Mouse (Mus musculus): ENCODE data around the gene Car10.

GRCm38 (mm10) chr11:93450535-93450934 lies 352.7 kb downstream of the Car10 start:
- TF ChIP-seq USF1 (IDR thresholded peaks at IDR 0.05; ENCODE audit: low read depth) = no peak
- TF ChIP-seq TCF12 (IDR thresholded peaks at IDR 0.05; ENCODE audit: insufficient read depth, poor library complexity, severe bottlenecking) = no peak
- TF ChIP-seq POLR2A (IDR thresholded peaks at IDR 0.05; ENCODE audit: insufficient read length, low read depth) = no peak
- TF ChIP-seq MAX (IDR thresholded peaks at IDR 0.05; ENCODE audit: low read depth) = no peak
- TF ChIP-seq POLR2AphosphoS2 (IDR thresholded peaks at IDR 0.05; ENCODE audit: insufficient read length, low read depth) = no peak
- TF ChIP-seq E2F4 (IDR thresholded peaks at IDR 0.05; ENCODE audit: insufficient read depth) = no peak
- no peak for TF ChIP-seq CEBPB (IDR thresholded peaks at IDR 0.05; ENCODE audit: insufficient read depth, poor library complexity, severe bottlenecking)
- no peak for TF ChIP-seq MYOD1 (IDR thresholded peaks at IDR 0.05; ENCODE audit: control insufficient read depth in 1 of 3, insufficient read length in 2 of 3, low read depth in 2 of 3)
- TF ChIP-seq REST (IDR thresholded peaks at IDR 0.05; ENCODE audit: insufficient read depth, insufficient read length) = no peak
- TF ChIP-seq TCF3 (IDR thresholded peaks at IDR 0.05; ENCODE audit: insufficient read length, low read depth) = no peak
